Mouse (Mus musculus) thymus, postnatal 25 days (tissue): Measurements from ENCODE around the gene Poldip3.

Experiments used
- DNase-seq: peaks from one replicate; pipeline ENCODE4 v3.0.0; 2022

Poldip3 gene

GRCm38 (mm10) chr15:83083530-83083929 is 65.7 kb downstream of the Poldip3 start:
- no peak for DNase-seq
